Comparison of ENCODE assay signal across 13 mouse cellular contexts in genomic region chr11:93562330-93562865, GRCm38 (mm10).
"Had no signal": no experiment of that assay in that cellular context is flagged by ENCODE, and none has a peak within 500 bp of the region (broad histone marks: within the 10 kb centered on the region; RNA-seq: fewer than 3 reads in every experiment).

No protein-coding gene starts in this region.

- H3K36me3 ChIP-seq: intestine, embryonic 15.5 days; limb, embryonic 13.5 days; midbrain, embryonic 13.5 days had no signal

- H3K27me3 ChIP-seq: intestine, embryonic 15.5 days; limb, embryonic 13.5 days; megakaryocyte, embryonic 14.5 days; midbrain, embryonic 13.5 days had no signal

- H3K4me2 ChIP-seq: intestine, embryonic 15.5 days; limb, embryonic 13.5 days; midbrain, embryonic 13.5 days had no signal

- H3K4me1 ChIP-seq: intestine, embryonic 15.5 days; limb, embryonic 13.5 days; megakaryocyte, embryonic 14.5 days had no signal

- H3K4me3 ChIP-seq: intestine, embryonic 15.5 days; layer of hippocampus, adult 2 months; limb, embryonic 13.5 days; megakaryocyte, embryonic 14.5 days; midbrain, embryonic 13.5 days had no signal

- H3K9ac ChIP-seq: intestine, embryonic 15.5 days; limb, embryonic 13.5 days; liver, embryonic 14.5 days; midbrain, embryonic 13.5 days had no signal

- H3K9me3 ChIP-seq: intestine, embryonic 15.5 days; limb, embryonic 13.5 days; megakaryocyte, embryonic 14.5 days; midbrain, embryonic 13.5 days had no signal

- ATAC-seq: intestine, embryonic 15.5 days; midbrain, embryonic 13.5 days had no signal

- H3K27ac ChIP-seq: intestine, embryonic 15.5 days; layer of hippocampus, adult 2 months; limb, embryonic 13.5 days; liver, embryonic 14.5 days; macrophage; midbrain, embryonic 13.5 days had no signal

- DNase-seq: kidney, adult 18-20 months; kidney, postnatal 10 days; kidney, postnatal 4 days; right cerebral cortex, adult 18-20 months; right cerebral cortex, postnatal 25 days; thymus, postnatal 4 days had no signal
